Mouse (Mus musculus) lung, postnatal 14 days (tissue): ENCODE measurements around the gene Banf2.

Experiments
- DNase-seq: peaks from one replicate; pipeline ENCODE4 v3.0.0; 2021

The Banf2 gene

DNA sequence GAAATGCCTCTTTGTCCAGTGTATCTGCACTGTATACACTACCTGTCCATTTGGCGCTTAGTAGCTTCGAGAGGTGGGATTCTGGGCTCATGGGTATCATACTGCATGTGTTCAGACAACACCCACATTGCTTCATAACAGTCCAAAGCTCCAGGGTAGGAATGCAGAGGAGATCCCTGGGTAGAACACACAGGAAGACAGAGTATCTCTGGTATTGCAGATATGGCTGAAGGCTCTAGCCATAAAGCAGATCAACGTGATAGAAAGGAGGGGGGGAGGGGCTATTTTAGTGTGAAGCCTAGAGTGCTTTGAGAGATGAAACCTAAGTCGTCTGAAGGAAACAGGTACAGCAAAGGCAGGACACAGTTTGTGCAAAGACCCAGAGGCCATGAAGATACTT lies 6.4 kb upstream of the Banf2 start:
- DNase-seq = no peak

DNA sequence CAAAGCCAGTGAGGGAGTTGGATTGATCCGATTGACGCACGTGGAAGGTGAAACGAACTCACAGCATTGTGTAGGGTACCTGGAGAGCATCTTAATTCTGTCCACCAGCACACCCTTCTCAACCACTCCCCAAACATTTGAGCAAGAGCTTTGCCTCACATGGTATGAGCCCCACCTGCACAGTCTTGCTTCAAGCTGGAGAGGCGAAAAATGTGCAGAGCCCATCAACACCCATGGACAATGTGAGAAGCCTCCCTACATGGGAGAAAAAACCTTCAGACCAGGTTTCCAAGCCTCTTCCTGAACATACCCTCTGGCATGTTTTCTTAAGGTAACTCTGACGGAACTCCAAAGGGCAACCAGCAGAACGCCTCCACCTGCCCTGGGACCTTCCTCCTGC lies 2.1 kb upstream of the Banf2 start:
- no peak for DNase-seq

DNA sequence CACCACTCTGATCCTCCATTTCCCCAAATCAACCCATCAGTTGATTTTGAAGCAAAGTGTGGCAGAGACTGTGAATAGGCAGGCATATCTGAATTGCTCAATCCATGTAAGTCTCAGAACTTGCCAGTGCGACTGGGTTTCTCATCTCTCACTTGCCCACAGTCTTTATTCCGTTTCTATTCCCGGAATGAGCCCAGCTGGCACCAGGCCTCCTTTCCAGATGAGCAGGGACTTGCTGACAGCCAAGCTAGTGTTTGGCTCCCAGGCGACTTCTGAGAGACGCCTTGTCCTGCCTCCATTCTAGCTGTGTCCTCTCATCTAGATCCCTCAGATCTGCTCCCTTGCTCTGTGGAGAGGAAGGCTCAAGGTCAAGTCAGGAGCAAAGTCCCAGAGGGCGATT lies 11.9 kb downstream of the Banf2 start:
- peak; percentile 33 for DNase-seq

DNA sequence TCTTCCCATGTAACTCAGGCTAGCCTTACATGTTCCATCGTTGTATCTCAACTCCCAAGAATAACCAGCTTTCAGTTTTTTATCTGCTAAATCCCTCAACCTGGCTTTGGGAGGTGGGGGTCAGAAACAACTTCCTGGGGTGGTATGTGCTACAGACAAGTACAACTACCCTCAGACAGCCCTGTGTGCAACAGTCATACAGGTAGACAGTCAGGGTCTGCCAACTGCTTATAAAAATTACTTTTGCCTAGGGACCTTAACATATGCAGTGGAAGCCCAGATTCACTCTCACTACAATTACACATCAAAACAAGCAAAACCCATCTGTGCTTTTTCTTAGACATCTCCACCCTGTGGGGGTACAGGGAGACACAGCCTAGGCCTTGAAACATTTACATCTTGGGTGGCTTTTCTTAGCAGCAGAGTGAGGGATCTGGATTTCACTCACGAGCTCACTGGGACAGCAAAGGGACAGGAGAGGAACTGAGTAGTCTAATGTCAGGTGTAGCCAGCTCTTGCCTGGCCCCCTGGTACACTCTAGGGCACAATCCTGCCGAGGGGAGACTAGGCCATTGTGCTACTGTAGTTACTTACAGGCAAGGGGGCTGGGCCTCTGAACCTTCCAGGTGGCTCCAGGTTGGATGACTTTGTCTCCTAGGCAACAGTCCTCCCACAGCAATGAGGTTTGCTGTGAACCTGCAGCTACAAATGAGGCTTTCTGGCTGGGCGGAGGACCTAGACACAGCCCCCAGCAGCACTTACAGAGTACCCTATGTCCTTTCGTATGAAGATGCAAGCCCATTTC lies 13.1 kb downstream of the Banf2 start:
- no peak for DNase-seq

DNA sequence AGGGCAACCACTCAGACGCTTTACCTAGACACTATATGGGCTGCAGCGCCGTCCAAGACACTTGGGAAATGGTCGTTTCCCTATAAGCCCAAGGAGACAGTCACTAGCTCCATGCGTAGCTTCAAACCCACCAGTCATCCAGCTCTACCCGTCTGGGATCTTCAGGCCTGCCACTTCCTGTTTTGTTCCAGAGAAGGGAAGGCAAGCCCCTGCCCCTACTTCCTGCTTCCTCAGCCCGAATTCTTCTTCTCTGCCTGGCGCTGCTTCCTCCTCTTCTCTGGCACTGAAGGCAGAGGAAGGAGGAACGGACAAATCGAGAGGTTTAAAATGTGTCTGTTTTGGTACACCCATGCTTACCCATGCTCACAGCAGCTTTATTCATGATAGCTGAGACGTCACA lies 14.1 kb downstream of the Banf2 start:
- peak; percentile 6 for DNase-seq

DNA sequence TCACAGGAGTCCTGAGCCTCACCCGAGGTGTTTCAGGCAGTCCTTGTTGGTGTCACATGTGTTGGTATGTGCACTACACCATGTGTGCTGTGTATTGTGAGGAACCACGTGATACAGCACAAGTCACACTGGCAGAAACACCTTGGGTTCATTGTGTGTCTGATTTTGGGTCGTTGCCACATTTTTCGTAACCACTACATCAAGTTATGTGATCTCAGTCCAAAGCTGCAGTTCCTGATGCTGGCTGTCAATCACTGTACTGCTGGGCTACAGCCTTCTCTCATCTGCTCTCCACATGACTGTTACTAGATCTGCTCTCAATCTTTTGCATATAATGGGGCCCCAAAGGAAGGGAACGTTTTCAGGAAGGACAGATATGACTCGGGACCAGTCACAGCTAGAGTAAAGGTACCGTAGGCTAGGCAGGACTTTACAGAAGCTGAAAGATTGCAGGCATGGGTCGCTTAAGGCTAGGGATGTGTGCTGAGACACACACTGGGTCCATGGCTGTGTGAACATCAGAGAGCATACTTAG lies 17.4 kb downstream of the Banf2 start:
- no peak for DNase-seq

DNA sequence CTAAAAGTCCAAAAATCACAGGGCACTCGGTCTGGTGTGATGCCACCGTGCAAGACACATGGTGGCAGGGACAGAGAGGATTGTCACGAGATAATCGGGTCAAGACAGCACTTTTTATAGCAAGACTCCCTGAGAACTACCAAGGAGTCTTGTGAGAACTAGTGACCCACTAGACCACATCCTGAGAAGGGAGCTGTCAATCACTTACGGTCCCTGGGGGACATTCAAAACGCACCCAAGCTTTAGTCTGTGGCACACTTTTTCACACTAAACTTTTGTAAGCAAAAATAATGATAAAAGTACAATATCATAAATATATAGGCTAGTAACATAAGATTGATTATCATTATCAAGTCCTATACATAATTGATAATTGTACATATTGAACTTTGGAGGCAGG lies 18.0 kb downstream of the Banf2 start:
- DNase-seq = no peak

DNA sequence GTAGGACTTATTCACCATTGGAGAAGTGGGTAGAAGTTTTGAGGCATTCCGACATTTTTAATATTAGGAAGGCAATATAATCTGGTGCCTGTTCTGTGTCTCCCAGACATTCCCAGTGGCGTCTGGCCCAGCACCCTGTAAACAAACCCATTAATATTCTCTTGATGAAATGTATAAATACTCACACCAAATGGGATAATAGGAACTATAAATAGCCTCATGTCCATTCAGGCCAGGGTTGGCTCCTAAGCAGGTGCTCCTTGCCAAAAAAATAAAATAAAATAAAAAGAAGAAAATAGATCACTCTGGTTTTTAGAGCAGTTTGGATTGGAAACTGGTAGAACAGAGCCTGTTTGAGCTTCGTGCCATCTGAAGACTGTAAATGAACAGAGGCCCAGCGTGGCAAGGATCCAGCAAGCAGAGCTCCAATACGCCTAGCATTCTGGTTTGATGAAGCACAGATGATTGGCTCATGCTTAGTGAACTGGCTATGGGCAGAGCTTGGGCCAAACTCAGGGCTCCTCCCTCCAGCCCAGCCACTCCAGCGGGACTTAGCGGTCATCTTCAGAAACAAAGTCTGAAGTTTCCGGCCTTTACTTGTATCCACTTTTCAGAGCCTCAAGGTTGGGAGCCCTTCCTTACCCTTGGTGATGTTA lies 19.7 kb downstream of the Banf2 start:
- DNase-seq = peak; percentile 36

DNA sequence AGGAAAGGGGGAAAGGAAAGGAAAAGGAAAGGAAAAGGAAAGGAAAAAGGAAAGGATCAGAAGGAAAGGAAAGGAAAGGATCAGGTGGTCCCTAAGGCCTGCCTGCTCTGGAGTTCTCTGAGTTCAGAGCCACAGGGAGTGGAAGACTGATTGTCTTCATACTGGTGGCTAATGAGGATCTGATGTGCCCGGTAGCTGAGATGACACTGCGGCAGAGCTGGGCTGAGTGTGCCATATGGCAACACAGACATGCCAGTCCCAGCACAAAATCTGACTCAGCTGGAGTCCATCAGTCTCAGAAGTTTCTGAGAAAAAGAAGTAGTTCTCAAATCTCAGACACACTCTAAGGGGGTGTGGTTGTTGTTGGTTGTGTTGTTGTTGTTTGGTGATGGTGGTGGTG lies 24.9 kb downstream of the Banf2 start:
- no peak for DNase-seq

DNA sequence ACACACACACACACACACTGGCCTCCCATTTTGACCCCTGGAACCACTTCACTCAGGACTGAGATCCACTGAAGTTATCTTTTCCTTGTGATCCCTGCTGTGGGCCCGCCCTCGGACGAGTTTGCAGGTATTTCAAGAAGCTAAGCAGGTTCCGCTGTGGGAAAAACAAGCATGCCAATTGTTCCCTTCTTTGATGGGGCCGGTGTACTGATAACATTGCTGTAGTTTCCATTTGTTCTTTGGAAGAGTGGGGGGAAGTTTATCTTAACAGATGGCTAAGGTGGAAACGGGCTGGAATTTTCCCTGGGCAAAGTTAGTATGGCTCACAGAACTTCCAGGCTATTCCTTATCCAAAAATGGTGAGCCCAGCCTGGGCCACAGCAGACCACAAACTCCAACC lies 28.8 kb downstream of the Banf2 start:
- no peak for DNase-seq

DNA sequence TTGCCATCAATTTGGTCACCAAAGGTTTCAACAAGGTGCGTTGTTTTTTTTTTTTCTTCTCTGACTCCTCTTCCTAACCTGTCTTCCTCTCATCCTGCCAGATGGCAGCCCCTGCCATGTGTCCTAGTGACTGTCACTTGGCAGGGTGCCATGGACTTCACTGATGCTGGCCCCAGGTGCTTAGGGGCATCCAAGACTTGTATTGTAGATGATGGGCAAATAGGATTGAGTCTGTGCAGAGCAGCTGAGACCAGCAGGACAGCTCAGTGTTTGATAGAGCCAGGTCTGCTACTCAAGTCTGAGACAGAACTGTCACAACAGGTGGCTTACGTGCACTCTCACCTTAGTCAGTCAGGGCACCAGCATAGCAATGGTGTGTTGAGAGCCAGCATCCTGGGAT lies 32.6 kb downstream of the Banf2 start:
- DNase-seq = no peak

DNA sequence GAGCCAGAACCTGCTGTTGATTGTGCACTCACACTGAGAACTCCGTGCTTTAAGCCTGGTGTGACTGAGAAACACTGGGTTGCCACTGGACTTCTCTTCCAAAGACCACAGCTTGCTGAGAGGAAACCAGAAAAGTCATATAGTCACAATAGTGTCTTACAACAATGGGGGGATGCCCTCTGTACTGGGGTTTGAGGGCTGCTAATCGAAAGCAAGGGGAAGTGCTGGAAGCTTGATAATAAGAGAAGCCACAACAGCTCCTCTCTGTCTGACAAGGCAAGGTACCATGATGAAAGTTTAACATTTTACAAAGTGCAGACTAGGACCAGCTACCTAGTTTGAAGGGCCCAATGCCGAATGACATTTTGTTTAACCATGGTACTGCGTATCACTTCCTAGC lies 36.8 kb downstream of the Banf2 start:
- DNase-seq = no peak

DNA sequence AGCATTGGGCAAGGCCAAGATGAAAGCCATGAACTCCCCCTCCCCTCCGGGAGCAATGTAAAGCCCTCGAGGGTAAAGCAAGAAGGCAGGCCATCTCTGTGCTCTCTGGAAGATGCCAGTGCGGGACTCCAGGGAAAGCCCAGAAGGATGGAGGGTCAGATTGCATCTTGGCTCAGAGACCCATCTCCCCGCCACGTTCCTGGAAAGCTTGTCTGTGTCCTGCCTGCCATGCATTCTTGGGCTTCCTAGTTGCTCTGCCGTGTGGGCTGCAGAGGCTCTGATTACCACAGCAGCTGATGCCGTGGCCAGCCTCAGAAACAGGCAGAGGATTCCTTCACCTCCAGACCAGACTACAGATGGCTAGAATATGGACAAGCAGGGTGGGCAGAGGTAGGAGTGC lies 37.6 kb downstream of the Banf2 start:
- DNase-seq = no peak

DNA sequence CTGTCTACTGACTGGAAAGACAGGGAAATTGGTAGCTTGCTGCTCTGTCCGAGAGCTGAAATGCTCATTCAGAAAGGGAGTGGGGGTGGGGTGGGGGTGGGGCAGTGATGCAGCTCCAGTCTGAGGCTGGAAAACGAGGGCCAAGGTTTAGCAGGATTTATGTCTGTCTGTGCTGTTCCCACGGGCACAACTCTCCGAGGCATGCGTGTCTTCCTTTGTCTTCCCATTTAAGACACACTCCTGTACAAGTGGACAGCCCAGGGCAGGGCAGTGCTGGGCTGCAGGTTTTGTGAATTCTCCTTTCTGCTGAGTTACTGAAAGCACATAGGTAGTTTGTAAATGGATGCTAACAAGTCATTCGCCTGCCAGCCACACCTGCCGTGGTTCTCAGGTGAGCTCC lies 39.8 kb downstream of the Banf2 start:
- no peak for DNase-seq

DNA sequence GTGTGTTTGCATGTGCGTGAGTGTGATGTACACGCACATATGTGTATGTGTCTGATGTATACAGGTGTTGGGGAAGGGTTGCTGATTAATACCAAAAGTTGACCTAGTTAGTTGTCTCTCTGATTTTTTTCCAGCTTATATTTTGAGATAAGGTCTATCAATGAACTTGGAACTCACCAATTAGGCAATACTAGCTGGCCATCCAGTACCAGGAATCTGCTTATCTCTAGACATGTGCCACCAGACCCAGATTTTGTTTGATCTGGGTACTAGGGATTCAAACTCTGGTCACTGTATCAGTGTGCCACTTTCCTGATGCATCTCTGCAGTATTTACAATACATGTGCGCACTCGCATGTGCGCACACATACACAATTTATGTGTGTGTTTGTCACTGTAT lies 41.2 kb downstream of the Banf2 start:
- DNase-seq = no peak

DNA sequence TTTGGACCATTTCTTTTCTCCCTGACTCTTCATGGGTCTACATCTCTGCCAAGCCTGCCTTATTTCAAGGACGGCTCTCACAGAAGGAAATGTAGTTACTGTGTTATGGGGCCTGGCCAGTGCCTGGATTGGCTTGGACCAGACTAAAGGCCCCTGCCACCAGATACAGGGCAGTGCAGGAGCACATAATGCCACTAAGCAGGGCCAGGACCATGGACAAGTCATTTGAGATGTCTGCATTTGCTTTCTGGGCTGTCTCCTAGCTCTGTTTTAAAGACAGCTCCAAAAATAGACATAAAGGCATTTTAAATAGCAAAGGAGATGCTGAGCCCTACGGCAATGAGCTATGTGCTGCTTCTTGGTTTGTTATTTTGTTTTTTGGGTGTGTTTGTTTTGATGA lies 43.8 kb downstream of the Banf2 start:
- no peak for DNase-seq

DNA sequence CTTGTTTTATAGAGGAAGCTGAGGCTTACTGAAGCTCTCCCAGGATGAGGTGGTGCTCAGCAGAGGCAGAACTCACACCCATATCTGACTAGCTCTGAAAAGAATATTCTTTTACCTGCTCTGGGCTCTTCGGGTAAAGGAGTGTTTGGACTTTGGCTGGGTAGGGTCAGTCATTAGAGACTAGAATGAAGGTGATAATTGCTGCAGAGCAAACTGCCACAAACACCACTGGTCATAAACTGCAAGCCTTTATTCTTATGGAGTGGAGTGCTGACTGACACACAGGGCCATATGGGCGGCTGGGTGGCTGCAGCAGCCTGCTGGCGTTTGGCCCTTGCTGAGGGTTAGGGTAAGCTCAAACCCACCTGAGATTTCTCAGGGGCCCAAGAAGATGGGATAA lies 46.0 kb downstream of the Banf2 start:
- no peak for DNase-seq

DNA sequence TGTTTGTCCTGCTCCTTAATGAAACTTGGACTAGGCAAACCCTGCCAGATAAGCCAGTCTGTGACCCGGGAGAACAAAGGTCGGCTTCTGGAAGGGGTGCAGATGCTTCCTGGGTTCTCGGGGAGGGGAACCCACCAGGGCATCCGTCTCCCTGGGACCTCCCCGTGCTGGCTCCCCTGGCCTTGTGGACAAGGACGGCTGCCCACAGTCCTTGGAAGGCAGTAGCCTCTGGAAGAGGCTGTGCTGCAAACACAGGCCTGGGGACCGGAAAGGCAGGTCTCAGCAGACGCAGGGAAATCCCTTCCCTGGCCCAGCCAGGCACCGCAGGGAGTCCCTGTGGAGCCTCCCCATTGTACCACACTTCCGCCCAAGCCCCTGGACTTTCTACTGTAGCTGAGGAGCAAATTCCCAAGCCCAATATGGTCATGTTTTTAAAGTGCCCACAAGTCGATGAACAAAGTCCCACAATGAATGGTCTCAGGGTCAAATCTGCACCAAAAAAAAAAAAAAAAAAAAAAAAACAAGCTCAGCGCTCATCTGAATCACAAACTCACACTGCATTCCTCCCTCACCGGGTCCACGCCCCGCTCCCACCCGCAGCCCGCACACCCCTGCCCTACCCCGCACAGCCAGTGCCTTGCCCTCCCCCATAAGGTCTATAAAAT lies 53.5 kb downstream of the Banf2 start:
- DNase-seq = peak; percentile 55

DNA sequence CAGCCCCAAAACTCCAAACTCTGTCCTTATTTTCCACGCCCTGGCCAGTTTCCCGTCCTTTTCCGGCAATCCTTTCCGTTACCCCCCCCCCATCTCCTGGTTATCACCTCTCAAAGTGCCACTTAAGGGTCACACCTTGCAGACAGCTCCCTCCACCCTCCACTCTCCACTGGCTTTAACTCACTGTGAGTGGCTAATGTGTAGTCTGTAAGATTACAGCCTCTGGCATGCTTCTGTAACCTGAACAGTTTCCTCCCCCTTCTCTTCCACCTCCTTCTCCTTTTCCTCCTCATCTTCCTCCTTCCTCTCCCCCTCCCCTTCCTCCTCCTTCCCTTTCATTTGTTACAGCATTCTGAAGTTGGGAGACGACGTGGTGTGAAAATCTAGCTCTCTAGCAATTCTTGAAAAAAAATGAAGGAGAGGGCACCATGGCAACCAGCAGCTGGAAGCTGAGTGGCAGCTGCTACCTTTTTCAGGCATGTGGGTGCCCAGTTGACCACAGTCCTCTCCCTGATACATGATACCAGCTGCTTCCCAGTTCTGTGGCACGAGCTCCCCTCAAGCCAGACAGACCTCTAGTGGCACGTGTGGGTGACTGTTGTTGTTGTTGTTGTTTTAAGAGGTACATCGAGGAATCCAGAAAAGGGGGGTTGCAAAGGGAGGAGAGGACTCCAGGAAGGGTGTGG lies 55.2 kb downstream of the Banf2 start:
- DNase-seq = no peak

DNA sequence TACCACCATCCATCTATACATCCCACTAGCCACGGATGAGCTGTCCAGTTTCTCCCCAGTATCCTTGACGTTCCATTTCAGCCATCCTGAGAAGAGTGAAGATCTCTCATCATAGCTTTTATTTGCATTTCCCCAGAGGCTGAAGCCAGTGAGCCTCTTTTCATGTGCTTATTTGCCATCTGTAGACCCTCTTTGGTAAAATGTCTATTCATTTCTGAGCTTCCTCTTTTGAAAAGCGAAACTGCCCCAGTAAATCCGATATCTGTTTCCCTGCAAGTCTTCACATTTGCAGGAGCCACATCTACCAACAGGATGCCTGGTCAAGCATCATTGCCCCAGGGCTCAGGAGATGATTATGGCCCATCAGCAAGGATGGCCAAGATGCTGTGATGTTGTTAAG lies 59.9 kb downstream of the Banf2 start:
- DNase-seq = no peak

DNA sequence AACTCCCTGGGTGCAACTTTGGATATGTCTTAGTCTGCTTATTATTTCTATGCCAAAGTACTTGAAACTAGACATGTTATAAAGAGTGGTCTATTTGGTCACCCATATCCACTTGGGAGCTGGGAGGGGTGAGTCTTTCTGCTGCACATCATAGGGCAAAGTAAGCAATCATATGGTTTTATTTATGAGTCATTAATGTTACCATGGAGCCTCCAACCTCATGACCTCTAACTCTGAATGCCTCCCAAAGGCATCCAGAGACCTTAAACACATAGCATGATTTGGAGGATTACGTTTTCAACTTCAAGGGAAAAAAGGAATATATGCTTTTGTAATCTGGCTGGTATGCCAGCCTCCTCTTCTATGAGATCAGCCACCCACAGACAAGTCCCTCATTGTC lies 61.9 kb downstream of the Banf2 start:
- no peak for DNase-seq

DNA sequence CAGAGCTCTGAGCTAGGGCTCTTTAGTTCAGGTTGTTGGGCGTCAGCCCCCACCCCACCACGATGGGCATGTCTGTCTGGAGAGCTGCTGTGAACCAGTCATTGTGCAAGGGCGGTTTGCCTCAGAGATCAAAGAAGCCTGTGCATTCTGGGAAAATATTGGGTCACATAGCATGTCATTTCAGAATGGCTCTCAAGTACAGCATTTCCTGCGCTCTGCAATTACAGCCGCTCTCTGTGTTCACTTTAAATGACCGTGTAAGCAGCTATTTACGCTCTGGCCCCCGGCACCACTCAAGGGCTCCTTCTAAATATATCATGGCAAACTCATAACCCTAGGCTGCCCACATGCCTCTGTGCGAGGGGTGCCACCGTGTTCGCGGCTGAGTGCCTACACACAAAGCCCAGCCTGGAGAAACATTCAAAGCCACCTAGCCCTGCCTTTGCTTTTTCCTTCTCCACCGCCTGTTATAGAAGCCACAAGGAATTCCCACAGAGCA lies 68.7 kb downstream of the Banf2 start:
- no peak for DNase-seq

DNA sequence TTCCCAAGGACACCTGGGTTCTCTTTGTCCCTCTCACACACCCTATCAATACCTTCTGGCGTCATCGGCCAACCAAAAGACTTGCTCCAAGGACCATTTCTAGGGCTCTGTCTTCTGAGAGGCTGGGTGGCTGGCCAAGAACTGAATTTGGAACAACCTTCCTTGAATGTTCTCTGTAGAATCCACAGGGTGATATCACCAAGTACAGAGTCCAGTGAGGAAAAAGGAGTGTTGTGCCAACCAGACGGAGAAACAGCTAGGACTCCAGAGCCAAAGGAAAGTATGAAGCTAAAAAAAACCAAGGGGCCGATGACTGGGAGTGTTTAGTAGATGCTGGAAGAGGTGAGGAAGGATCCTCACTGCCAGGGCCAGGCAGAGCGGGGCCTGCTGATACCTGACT lies 74.5 kb downstream of the Banf2 start:
- DNase-seq = no peak
